Mouse (Mus musculus): ENCODE data around the gene Fbxw11.

DNA sequence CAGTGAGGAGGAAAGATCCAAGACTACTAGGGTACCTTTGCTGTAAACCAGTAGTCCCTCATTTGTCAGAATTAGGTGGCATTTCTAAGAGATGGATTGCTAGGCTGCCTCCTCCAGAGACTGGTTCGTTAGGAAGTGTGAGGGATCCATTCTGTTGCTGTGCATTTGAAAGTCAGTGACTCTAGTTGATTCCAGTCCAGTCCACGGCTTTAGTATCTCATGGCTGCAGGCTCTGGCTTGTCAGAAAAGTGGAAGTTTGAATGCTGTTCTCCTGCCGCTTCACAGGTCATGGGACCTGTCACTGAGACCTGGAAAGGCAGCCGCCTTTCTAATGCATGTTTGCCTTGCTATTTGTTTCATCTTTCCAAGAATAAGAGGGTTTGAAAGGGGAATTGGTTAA, 74.4 kb downstream of the Fbxw11 start:
- no peak for TF ChIP-seq CTCF (IDR thresholded peaks at IDR 0.05; ENCODE audit: extremely low read depth, insufficient read length, insufficient replicate concordance, low read depth, low read length)
- no peak for TF ChIP-seq POLR2A (IDR thresholded peaks at IDR 0.05; ENCODE audit: low read depth, low read length)

Measured in small intestine, adult 2 months (tissue).